Mouse (Mus musculus): ENCODE data around the gene Ppil4. TPM values are rescaled to one million over a fixed set of nuclear protein-coding genes. Genes with fewer than 3 reads are reported as not detected.

The Ppil4 gene
- polyA plus RNA-seq (2017; shearing (Covaris generic)): 101 TPM

GRCm38 (mm10) chr10:7792751-7793385 lies at the start of gene Ppil4, which contains the start of gene Ginm1:
Gene Ppil4, plus strand, starts transcription at chr10:7792891.
Gene Ginm1, minus strand, starts transcription at chr10:7792824.

GRCm38 (mm10) chr10:7832171-7832676 lies 39.5 kb downstream of the Ppil4 start, which contains the start of gene Zc3h12d:
Gene Zc3h12d, plus strand, starts transcription at chr10:7832470.

Other genes starting within 250 kb of the Ppil4 start
- gene Lrp11, start 203.1 kb upstream of the Ppil4 start, polyA plus RNA-seq (2017; shearing (Covaris generic)): 2.7 TPM
- 12.3 TPM for gene Nup43, start 125.4 kb upstream of the Ppil4 start, polyA plus RNA-seq (2017; shearing (Covaris generic))
- gene Pcmt1, start 111.8 kb upstream of the Ppil4 start, polyA plus RNA-seq (2017; shearing (Covaris generic)): 102 TPM
- gene Lats1, start 111.7 kb upstream of the Ppil4 start, polyA plus RNA-seq (2017; shearing (Covaris generic)): 14.6 TPM
- 110 TPM for gene Katna1, start 66.9 kb upstream of the Ppil4 start, polyA plus RNA-seq (2017; shearing (Covaris generic))
- 69.9 TPM for gene Ginm1, start 67 bp upstream of the Ppil4 start, polyA plus RNA-seq (2017; shearing (Covaris generic))
- gene Zc3h12d, start 39.6 kb downstream of the Ppil4 start, polyA plus RNA-seq (2017; shearing (Covaris generic)): 38.2 TPM
- 14.2 TPM for gene Tab2, start 163.3 kb downstream of the Ppil4 start, polyA plus RNA-seq (2017; shearing (Covaris generic))

Data from effector memory CD4-positive, alpha-beta T cell, adult 7 months (primary cell).